ENCODE assay signal across 10 mouse cellular contexts in genomic region chr9:42314959-42315358, GRCm38 (mm10). TPM values are rescaled to one million over a fixed set of nuclear protein-coding genes. Genes with fewer than 3 reads are reported as not detected.
DNase-seq lines count a peak whose midpoint lies in the region; ATAC-seq lines count a peak whose summit lies in the region.
"Had no signal": no experiment of that assay in that cellular context is flagged by ENCODE, and none has a peak within 500 bp of the region (broad histone marks: within the 10 kb centered on the region; RNA-seq: fewer than 3 reads in every experiment).

No protein-coding gene starts in this region.

- no peak overlapping the region for H3K4me3 ChIP-seq in heart, embryonic 10.5 days
- H3K4me3 ChIP-seq: lung, embryonic 15.5 days had no signal

- ATAC-seq in erythroid progenitor cell, adult 5-6 weeks (replicated peaks; ENCODE audit: low FRiP score, poor library complexity, severe bottlenecking): no peak

- intact Hi-C loops in heart, postnatal 36 days (cut with DNase I): no loop called here

- DNase-seq in heart, embryonic 10.5 days (ENCODE audit: low spot score): peak; percentile 76
- no peak for DNase-seq in heart, postnatal 36 days
- peak; percentile 30 for DNase-seq in 3134 (ENCODE audit: extremely low read depth, insufficient read length, low spot score)
- peak; percentile 40 for DNase-seq in WW6 (ENCODE audit: low read depth, low spot score)
- peak; percentile 45 for DNase-seq in induced T-regulatory cell, adult 2 months (ENCODE audit: low read depth)
- DNase-seq in urinary bladder, adult 2 months (ENCODE audit: low spot score): no peak
- DNase-seq in layer of hippocampus, adult 11-12 months (ENCODE audit: low spot score): no peak
- DNase-seq: cerebellum, adult 11-12 months had no signal

- no peak overlapping the region for H3K27ac ChIP-seq in heart, embryonic 10.5 days
- H3K27ac ChIP-seq: lung, embryonic 15.5 days had no signal

- 52% methylated on average over 4 of the region's 4 CpGs for whole genome bisulfite sequencing in heart, embryonic 10.5 days

- no peaks in the 10 kb centered on the region for H3K36me3 ChIP-seq in heart, embryonic 10.5 days
- H3K36me3 ChIP-seq: lung, embryonic 15.5 days had no signal

- H3K27me3 ChIP-seq in heart, embryonic 10.5 days (ENCODE audit: insufficient read depth, poor library complexity, severe bottlenecking): no peaks in the 10 kb centered on the region
- H3K27me3 ChIP-seq: lung, embryonic 15.5 days had no signal

- peaks cover 3% of the 10 kb centered on the region; the same call in 1 of the 2 replicates for H3K4me1 ChIP-seq in heart, embryonic 10.5 days
- H3K4me1 ChIP-seq: lung, embryonic 15.5 days had no signal

- no peaks in the 10 kb centered on the region for H3K9me3 ChIP-seq in heart, embryonic 10.5 days
- H3K9me3 ChIP-seq: lung, embryonic 15.5 days had no signal

RNA-seq across cellular contexts. Expression of gene Sc5d, which starts 50.9 kb away (rescaled TPM):
- polyA plus RNA-seq in heart, embryonic 10.5 days (2016; fragmentation: Nextera tagmentation; extraction: Ambion mirVana): 51.5 and 58.1 TPM in 2 replicates
- total RNA-seq in heart, postnatal 36 days (2021): 10 to 100 TPM; 17.0 to 17.6 TPM
- total RNA-seq in erythroid progenitor cell, adult 5-6 weeks (2015; ENCODE audit: low replicate concordance): 6.7 and 8.3 TPM in 2 replicates
- 5.6 and 8.9 TPM in 2 replicates for total RNA-seq in erythroid progenitor cell, adult 5-6 weeks (2017; ENCODE audit: low replicate concordance)
- polyA plus RNA-seq in urinary bladder, adult 2 months (2012; rRNA removed): 47.8 and 59.5 TPM in 2 replicates

Comparison
In these comparisons a context has a peak if more than half of its experiments do, and no peak if none do; other contexts are left out.
1. DNase-seq: peak in heart, embryonic 10.5 days (single experiment), 3134 (single experiment), WW6 (single experiment) and induced T-regulatory cell, adult 2 months (single experiment); none in heart, postnatal 36 days (0 of 2), urinary bladder, adult 2 months (single experiment) and layer of hippocampus, adult 11-12 months (single experiment).